Mouse (Mus musculus) bone marrow, adult 2 months (tissue): ENCODE measurements around the gene Camta1.

ENCODE experiments used
- CTCF ChIP-seq: fragments of 200-500 bp; IDR thresholded peaks from 2 replicates; pipeline ENCODE4 v1.5.1; 2011; ENCODE audit warnings: low read length, control low read depth; ENCODE audit not compliant: control insufficient read depth, insufficient read depth
- POLR2A ChIP-seq: fragments of 200-500 bp; IDR thresholded peaks from 2 replicates; pipeline ENCODE4 v1.6.1; 2011; ENCODE audit warnings: low read depth, mild to moderate bottlenecking, control low read depth, low read length, borderline replicate concordance; ENCODE audit not compliant: control insufficient read depth

DNA sequence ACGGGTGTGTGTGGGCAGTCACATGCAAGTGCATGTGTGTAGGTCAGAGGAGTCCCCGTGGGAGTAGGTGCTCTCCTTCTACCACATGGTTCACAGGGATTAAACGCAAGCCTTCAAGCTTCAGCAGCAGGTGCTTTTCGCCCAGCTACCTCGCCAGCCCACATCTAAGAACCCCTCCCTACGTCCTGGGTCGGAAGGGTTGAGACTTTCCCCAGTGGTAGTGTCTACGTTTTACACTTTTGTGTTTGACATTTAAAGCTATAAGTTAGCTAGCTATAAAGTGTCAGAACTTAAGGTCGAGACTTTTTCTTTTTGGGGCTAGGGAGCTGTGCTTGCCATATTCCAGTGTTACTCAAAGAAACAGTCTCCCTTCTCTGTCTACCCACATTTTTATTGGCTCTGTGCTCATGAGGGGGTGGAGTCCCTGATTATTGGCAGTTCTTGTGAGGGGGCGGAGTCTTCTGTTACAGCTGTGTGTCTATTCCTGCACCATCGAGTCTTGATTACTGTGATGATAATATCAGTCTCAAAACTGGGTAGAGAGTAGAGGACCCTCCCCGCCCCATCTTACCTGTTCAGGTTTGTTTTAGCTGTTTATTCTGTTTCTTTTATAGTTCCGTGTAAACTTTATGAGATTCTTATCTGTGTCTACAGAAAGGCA is 921.6 kb downstream of the Camta1 start:
- TF ChIP-seq POLR2A, result no peak
- TF ChIP-seq CTCF, result no peak
